Mouse (Mus musculus) ZHBTc4 (cell line): ENCODE results near the gene 1700056E22Rik.

Experiments
- DNase-seq: peaks from one replicate; pipeline ENCODE4 v3.0.0-alpha.2; 2011; ENCODE audit warnings: low read depth, low spot score

Gene 1700056E22Rik

DNA sequence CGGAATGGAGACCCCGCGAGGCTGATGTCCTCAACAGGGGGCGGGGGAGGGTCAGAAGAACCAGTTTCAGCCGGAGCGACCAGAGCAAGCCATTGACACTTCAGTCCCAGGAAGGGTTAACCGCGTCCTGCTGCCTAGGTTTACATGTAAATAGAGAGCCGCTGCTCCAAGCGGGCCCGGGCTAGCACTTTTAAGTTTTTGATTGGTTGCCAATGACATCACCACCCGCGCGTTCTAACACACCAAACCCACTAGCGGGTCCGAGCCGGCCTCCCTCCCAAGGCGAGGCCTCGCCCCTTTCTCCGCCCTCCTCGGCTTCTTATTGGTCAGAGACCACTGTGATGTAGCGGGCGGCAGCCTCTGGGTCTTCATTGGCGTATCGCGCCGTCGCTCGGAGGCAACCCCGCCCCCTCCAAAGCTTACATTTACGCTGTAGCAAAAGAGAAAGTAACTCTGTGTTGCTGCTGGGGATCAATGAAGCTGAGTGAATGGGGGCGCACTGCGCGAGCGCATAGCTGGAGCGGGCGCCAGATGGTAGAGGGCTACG is at the start of gene 1700056E22Rik:
Gene 1700056E22Rik (minus strand): TSS at position 291 of the 547 bp plus-strand sequence.
- peak; percentile 100 for DNase-seq

DNA sequence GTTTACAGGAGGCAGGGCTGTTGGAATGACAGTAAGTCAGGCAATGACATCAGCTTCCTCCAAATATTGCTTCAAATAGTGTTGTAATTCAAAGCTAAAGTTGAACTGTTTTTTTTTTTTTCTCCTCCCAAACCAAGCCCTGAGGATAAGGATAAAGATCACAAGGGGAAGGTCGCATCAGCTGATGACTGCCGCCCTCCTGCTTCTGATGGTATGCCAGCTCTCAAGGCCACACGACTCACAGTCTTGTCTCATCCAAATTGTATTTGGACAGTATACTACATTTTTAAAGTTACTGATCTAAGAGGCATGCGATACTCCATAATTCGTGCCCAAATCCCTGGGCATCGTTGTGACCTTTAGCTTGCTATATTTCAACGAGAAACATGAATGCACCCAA is 49.1 kb upstream of the 1700056E22Rik start:
- DNase-seq, result no peak

DNA sequence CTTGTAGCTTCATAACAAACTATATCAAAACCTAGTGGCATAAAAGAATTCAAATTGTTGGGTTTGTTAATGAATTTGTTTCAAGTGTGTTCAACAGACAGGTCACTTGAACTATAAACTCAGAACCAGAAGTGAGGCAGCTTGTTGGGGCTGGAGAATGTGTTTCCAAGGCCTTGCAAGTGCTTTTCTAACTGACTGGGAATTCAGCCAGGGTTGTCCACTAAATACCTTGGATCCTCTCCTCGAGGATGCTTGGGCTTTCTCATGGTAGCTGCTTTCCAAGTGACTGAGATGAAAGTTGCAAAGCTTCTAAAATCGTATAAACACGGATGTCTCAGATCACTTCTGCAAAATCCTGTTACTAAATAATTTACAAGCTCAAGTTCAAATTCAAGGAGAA is 48.6 kb upstream of the 1700056E22Rik start:
- no peak for DNase-seq

DNA sequence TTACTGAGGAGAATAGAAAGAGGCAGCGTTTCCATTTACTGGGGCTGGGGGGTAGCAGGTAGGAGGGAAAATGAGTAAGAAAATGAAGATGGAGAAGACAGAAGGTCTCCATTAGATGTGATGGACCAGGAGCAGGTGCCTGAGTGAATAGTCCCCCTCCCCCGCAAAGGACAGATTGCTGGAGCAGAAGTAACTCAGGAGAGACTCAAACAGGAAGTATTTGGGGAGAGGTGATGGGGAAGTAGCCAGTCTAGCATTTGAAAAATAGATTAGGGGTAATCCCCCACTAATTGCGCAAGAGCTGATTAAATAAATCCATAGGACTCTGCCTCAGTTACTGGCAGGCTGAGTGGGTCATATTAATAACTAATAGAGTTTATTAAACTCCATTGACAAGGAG is 45.2 kb upstream of the 1700056E22Rik start:
- DNase-seq, result no peak

DNA sequence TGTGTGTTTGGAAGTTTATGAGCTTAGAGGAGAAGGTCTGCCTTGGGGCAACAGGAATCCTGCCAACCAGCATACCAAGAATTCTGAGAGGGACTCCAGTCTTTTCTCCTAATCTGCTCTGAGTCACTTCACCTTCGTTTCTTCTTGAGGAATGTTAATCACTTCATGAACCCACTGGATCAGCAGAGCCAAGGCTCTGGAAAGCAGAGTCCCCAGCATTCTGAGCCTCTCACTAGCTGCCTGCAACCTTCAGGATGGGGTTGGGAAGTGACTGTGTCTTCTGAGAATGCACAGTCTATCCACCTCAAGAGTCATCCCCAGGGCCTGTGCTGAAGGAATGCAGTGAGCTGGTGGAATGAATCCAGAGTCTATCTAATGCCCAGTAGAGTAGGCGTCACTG is 42.7 kb upstream of the 1700056E22Rik start:
- DNase-seq, result no peak

DNA sequence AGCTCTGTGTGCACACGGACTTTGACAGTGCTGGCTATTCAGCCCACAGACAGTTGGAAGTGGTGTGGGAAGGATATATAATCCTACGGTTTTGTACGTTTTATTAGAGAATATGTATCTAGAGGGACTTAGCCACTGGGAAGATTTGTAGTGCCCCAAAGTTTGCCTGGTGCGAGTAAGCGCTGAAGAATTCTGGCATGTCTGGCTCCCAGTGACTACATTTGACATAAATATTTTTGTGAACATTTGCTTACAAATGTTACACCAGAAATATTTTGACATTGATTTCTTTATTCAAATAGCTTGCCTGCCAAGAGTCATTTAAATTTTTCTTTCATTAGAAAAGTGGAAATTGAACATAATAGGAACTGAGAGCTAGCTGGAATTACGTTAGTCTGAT is 42.0 kb upstream of the 1700056E22Rik start:
- DNase-seq, result no peak

DNA sequence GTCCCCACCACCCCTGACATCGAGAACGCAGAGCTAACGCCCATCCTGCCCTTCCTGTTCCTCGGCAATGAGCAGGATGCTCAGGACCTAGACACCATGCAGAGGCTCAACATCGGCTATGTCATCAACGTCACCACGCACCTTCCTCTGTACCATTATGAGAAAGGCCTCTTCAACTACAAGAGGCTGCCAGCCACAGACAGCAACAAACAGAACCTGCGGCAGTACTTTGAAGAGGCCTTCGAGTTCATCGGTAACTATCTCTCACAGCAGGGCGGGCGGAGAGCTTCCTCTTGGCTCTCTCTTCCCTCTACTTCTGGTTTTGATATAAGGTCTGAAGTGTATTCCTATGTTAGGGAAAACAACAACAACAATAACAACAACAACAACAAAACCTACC is 34.9 kb upstream of the 1700056E22Rik start:
- DNase-seq, result no peak

DNA sequence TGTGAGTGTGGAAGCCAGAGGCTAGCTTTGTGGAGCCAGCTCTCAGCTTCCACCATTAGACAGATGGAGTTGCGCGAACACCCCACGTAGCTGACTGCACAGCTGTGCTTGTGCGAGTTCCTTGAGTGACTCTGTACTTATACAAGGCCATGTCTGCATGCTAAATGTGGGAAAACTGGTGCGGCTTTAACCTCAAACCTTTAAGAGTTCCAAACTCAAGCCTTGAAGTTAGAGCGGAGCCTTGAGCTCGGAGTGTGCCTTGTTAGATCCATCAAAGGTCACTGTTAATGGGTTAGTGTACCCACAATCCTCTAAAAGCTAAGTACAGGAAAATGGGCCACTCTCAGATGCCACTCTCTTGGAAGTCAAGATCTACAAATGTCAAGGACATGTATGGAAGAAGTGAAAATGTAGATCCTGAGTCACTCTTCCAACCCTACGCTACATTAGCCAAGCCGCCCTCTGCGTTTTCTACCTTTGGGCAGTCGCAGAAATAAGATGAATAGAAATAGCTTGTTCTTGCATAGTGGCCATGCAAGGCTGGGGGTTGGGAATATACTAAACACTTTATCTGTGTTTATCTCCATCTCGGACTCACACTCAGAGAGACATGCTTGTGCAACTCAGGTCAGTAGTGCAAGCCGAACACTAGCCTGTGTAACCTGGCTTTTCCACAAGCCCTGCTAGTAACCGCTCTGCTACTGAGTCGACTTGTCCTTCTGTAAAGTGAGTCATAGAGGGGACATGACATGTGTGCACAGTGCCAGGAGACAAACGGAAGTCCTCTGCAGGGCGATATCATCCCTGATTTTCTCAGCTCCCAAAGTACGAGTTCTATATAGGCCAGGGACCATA is 33.8 kb upstream of the 1700056E22Rik start:
- DNase-seq, result no peak

DNA sequence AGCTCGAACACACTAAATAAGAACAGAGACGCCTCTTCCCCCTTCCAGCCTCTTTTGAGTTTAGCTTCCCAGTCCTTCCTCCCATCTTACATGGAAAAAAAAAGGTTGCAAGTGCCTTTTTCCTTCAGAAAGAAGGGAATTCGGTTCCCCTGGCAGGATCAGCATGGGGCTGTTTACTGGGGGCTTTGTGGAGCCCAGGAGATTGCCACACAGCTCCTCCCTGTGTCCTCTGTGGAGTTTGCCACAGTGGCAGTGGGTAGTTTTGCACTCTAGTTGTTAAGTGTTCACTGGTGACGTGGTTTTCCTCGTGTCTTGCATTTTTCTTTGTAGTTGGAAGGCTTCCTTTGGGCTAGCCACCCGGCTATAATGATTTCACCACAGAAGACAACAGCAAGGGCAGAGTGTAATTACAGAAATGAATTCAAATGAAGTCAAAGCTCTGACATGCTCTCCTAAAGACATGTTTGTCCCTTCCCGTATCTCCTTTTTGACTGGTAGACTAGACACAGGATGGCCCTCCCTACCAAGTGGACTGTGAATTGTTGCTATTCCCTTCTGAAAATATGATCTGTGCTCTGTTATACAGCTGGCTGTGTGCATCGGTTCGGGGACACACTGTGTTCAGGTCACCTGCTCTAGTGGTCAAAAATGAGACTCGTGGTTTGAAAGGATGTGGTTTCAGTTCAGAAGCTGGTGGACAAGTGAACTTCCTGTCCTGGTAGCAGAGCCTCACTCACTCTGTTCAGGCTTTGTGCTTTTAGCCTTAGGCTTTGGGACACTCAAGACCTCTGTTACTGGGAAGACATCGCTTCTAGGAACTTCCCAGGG is 32.6 kb upstream of the 1700056E22Rik start:
- no peak for DNase-seq

DNA sequence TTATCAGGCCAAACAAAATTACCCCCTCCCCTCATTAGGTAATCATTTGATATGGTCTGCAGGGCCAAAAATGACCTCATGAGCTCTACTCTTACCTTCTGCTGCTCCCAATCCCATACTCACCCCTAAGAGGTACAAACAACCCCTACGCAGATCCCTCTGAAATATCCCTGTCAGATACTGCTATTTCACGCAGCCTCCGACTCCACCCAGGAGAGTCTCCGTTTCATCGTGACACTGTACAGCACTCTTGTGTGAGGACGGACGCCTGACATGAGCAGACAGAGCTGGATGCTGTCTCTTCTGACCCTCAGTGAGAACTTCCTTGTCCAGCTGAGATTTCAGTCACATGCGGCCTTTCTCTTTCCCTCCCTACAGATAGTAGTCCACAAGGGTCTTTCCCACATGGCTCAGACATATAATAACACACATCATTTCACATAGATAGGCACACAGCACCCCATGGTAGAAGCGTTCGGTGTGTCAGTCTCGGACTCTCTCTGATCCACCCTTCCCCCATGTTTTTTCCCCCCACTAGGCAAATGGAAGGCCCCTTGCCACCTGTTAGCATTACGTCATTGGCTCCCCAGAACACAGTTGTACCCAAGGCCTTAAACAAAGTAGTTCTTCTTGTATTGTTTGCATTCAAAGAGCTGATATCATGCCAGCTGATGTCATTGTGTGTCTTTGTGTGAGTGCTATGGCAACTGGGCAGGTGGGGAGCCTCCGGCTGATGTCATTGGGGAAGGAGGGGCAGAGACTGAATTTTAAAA is 31.7 kb upstream of the 1700056E22Rik start:
- DNase-seq, result no peak

DNA sequence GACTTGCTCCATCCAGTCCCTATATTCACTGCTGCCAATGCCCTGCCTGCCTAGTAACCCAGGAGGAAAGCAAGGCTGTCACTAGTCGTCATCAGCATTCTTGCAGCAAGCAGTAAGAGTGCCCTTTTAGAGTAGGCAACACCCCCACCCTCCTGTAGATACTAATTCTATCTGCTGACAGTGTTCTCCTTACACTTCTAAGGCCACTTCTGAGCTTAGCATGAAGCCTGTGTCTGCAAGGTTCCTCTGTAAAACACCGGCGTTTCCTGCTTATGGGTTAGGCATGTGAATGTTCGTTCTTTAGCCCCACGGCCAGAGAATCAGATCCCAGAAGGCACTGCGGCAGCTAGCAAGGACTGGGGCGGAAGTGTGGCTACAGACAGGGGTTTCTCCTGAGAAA is 30.2 kb upstream of the 1700056E22Rik start:
- no peak for DNase-seq

DNA sequence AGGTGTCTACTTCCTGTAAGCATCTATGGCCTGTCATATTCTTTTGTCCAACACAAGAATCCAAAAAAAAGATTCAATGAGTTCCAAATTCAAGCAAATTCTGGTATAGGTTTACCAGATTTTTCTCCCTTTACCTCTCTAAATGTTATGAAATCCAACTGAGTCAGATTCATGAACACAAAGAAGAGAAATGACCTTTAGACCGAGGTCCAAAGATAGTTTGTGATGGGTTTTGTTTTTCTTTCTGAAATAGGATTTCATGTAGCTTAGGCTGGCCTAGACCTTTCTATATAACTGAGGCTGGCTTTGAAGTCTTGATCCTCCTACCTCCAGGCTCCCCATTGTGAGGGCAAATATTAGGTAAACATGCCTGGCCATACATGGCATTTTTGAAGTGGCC is 27.8 kb upstream of the 1700056E22Rik start:
- no peak for DNase-seq

DNA sequence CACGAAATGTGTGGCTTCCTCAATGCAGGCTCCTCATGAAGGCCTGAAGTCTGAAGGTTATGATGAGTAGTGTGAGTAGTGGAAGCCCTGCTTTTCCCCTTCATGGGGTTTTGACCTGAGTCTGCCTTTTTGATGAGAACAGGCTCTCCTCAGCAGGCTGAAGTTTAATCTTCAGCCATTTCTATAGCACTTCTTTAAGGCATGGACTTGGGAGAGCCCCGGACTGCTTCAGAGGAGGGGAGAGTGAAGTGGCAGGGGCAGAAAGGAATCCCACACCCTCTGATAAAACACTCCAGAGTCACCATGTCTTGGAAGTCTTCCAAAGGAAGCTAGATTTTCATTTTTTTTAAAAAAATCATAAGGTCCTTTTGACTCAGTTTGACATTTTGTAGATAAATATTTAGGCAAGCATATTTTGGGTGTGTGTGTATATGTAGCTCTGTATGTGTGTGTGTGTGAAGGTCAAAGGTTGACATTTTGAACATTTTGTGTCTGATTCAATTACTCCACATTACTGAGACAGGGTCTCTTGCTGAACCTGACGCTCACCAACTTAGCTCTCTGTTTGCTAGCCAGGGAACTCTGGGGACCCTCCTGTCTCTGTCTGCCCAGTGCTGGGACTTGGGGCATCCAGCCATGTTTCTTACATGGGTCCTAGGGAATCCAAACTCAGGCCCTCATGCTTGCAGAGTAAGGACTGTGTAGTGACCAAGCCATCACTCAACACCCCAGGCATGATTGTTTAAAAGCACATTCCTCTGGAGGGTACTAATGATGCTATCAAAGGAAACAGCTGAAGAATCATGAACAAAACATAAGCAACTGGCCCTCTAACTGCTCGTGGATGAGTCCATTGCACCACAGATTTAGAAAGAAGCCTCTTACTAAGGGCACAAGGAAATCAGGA is 27.0 kb upstream of the 1700056E22Rik start:
- no peak for DNase-seq

DNA sequence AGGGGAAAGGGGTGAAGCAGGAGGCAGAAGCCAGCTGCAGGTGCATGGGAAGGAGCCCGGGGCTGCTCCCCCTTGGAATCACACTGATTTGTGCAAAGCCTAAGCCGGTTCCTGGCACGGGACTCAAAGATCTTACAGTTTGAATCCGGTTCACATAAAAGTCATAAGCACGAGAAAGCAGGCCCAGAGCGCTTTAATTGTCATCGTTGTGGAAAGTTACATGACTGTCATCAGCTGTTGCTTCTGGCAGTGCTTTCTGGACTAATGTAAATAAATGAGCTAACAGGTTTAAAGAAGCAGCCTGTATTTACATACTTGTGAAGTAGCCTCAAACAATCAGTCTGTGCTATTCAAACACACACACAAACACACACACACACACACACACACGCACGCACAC is 26.3 kb upstream of the 1700056E22Rik start:
- DNase-seq, result no peak

DNA sequence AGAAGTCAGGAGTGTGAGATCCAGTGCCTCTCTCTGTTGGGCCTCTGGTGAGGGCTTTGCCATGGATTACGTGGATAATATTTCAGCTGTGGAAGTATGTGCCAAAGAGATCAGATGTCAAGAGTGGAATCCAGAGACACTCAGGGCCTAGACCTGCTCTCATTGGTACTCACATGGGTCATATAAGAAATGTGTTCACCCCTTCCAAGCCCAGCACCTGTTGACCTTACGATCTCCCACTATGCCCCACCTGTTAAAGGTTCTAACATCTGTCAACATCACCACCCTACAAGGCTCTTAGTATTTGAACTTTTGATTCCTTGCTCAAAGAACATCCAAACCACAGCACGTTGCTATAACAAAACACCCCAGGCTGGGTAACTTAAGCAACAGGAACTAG is 25.7 kb upstream of the 1700056E22Rik start:
- DNase-seq, result no peak

DNA sequence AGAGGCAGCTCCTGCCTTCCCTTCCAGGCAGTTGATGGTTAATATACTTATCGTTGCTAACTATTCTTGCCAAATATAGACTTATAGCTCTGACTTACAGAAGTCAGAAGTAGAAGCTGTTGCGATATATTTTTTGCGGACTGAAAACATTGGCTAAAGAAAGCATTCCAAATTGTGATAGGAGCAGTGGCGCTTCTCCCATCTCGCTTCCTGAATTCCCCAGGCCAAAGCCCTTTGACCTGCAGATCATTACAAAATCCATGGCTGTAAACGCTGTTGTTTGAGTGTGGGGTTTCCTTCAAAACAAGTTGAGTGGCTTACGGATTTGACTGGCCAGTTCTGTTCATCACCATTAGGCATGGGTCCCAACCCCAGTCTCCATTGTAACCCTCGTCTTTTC is 24.1 kb upstream of the 1700056E22Rik start:
- no peak for DNase-seq

DNA sequence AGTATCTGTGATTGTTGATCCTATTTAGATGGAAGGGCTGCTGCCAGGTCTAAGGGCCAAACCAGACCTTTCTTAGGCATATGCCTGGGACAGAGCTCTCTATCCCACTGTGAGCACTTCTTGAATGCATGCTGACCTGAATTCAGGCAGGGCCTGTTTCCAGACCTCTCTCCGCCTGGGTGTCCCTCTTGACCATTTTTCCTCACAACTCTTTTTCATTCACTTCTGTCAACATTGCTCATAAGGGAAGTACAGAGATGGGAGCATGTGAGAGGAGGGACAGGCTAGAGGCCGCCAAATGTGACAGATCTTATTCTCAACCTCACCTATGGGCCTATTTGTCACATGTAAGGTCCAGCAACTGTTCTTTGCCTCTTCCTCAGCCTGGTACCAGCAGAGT is 20.1 kb upstream of the 1700056E22Rik start:
- no peak for DNase-seq

DNA sequence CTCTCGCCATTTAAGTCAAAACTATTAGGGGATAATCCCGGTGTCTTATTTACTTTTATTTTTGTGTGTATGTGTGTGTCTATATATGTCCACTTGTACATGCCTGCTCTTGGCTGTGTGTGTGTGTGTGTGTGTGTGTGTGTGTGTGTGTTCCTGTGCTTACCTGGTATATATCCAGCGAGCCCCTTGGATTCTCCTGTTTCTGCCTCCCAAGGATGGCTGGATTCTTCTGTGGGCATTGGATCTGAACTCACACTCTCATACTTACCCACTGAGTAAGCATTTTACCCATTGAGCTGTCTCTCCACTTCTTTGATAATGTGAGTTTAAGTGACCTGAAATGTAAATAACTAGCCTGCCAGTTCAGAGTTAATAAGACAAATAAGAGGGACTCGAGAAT is 19.6 kb upstream of the 1700056E22Rik start:
- DNase-seq, result no peak

DNA sequence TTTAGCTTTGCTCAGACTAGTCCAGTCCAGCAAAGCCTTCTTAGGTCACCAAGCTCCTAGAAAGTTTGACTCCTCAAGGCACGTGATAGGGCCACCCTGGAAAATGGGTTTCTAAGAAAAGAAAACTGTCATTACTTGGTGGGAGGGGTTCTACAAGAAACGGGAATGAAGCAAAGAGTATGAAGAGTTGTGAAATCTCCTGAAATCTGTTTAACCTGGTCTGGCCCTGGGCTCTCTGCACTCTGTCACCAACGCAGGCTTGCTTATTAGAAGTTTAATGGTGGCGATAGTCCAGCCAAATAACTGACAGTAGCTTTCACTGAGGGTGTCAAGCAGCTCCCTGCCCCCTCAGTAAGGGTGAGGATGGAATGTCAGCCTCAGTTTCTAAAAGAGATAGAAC is 19.0 kb upstream of the 1700056E22Rik start:
- no peak for DNase-seq

DNA sequence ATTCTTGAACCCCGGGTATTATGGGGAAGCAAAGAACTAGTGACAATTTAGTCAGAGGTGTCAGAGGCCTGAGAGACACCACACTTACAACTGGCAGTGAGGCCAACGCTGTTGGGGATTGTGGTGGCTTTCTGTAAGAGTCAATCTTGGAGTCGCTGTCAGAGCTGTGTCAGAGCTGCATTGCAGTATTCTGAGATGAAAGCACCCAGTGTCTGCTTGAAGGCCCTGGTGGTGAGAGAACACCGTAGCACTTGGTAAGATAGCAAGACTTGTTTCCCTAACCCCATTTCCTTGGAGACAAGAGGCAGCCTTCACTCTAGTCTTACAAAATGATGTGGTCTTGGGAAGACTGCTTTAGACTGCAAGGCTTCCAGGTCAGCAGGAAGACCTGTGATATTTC is 18.2 kb upstream of the 1700056E22Rik start:
- no peak for DNase-seq

DNA sequence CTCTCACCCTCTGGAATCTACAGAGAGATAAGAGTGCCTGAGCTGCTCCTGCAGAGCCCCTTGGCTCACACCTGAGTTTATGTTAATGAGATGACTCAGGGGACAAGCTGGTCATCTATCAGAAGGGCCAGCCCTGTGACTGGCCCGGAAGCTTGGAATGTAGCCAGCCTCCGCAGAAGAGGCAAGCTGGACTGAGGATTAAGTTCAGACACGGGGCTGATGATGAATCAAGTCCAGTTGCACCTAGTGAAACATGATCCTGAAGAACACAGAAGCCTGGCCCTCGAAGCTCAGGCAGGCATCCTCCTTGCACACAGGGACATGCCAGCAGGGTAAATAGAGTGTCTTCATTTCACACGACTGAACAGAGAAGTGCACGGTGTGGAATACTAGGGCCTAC is 17.7 kb upstream of the 1700056E22Rik start:
- no peak for DNase-seq
